Mouse (Mus musculus): ENCODE measurements at regions not wholly inside any gene's neighbourhood (a gene's known extent, or its start where the extent isn't known, plus 50 kb on each side); places are given as distances from the start of the nearest gene placed in this dataset.

DNA sequence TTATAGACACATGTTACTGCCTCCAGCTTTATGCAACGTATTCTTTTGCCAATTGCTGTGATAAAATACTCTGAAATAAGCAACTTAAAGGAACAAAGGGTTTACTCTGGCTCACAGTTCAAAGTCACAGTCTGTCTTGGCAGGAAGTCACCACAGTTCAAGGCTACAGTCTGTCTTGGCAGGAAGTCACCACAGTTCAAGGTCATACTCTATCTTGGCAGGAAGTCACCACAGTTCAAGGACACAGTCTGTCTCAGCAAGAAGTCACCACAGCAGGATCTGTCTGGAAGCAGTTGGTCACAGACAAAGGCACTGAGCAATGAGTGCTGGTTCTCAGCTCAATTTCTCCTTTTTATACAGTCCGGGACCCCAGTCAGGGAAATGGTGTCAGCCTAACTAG, 147.4 kb downstream of the Pxdc1 start:
- TF ChIP-seq CTCF (IDR thresholded peaks at IDR 0.05) (no peak), POLR2A (IDR thresholded peaks at IDR 0.05; ENCODE audit: insufficient read depth, low read depth, low read length) (no peak)

Measured in heart, adult 2 months (tissue).